Mouse (Mus musculus) heart, adult 2 months (tissue): ENCODE data around the gene Slc12a6.

ENCODE experiments used
- CTCF ChIP-seq: fragments of 200-600 bp; IDR thresholded peaks from 2 replicates; pipeline ENCODE4 v1.8.1; 2022; ENCODE audit warnings: antibody characterized with exemption, mild to moderate bottlenecking, moderate library complexity
- EP300 ChIP-seq: fragments of 200-500 bp; IDR thresholded peaks from 2 replicates; pipeline ENCODE4 v1.6.1; 2011; ENCODE audit warnings: low read depth, low read length, control low read depth; ENCODE audit not compliant: insufficient read depth
- POLR2A ChIP-seq: fragments of 200-500 bp; IDR thresholded peaks from 2 replicates; pipeline ENCODE4 v1.6.1; 2011; ENCODE audit warnings: mild to moderate bottlenecking, low read depth, low read length, control low read depth; ENCODE audit not compliant: insufficient read depth

GRCm38 (mm10) chr2:112360781-112361169, 95.2 kb downstream of the Slc12a6 start:
- no peak for TF ChIP-seq CTCF
- TF ChIP-seq EP300 = no peak
- no peak for TF ChIP-seq POLR2A
